Mouse (Mus musculus) MN1 (cell line): ENCODE measurements around the gene Slc6a19.

ENCODE experiments used
- DNase-seq: peaks from one replicate; pipeline ENCODE4 v3.0.0-alpha.2; 2016; ENCODE audit warnings: low spot score

Gene Slc6a19

GRCm38 (mm10) chr13:73658953-73659352 is 45.7 kb downstream of the Slc6a19 start:
- DNase-seq: no peak

- no peak for DNase-seq
These were observed 49.7 kb downstream of the Slc6a19 start for GRCm38 (mm10) chr13:73654976-73655375.

GRCm38 (mm10) chr13:73653266-73653665 is 51.4 kb downstream of the Slc6a19 start:
- no peak for DNase-seq

GRCm38 (mm10) chr13:73646397-73647087 is 58.1 kb downstream of the Slc6a19 start:
- DNase-seq: peak; percentile 25

GRCm38 (mm10) chr13:73641296-73641695 is 63.4 kb downstream of the Slc6a19 start:
- DNase-seq: no peak

GRCm38 (mm10) chr13:73637826-73638225 is 66.8 kb downstream of the Slc6a19 start:
- DNase-seq: no peak

GRCm38 (mm10) chr13:73631837-73632236 is 72.8 kb downstream of the Slc6a19 start:
- DNase-seq: no peak
